Mouse (Mus musculus) thymus, postnatal 25 days (tissue): ENCODE results near the gene Fgfr2.

Experiments used
- DNase-seq: peaks from one replicate; pipeline ENCODE4 v3.0.0; 2022

The Fgfr2 gene

DNA sequence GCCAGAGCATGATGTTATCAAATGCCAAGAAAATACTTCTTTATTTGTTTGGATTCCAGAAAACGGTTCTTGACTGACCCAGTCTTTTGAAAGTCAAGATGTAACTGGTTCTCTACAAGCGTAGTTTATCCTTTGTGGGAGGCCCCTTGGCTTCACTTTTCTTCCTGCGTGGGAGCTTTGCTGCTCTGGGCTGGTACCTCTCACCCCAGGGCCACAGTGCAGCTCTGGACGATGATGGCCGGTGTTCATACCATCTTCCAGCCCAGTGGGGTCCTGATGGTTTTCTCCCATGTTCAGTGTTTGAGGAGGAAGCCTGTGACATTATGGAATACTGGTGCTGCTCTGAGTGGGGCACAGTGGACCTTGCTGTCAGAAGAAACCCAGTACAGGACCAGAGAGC, 1575.7 kb downstream of the Fgfr2 start:
- DNase-seq = no peak

DNA sequence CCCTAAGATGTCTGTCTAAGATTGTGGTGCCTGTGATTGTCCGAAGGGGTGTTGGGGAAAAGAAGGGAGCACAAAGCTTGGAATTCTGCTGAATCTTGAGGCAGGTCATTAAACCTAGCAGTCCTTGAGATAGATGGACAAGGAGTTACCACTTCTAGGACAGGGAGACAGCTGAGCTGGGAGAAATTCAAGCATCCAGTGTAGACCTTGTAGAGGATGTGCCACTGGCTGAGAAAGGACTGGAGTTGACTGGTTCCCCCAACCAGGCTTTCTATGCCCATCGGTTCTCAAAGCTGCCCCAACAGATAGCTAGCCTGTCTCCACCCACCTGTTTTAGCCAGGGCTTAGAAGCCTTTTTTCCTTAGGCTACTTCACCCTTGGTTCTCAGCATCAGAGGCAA, 1576.7 kb downstream of the Fgfr2 start:
- no peak for DNase-seq

DNA sequence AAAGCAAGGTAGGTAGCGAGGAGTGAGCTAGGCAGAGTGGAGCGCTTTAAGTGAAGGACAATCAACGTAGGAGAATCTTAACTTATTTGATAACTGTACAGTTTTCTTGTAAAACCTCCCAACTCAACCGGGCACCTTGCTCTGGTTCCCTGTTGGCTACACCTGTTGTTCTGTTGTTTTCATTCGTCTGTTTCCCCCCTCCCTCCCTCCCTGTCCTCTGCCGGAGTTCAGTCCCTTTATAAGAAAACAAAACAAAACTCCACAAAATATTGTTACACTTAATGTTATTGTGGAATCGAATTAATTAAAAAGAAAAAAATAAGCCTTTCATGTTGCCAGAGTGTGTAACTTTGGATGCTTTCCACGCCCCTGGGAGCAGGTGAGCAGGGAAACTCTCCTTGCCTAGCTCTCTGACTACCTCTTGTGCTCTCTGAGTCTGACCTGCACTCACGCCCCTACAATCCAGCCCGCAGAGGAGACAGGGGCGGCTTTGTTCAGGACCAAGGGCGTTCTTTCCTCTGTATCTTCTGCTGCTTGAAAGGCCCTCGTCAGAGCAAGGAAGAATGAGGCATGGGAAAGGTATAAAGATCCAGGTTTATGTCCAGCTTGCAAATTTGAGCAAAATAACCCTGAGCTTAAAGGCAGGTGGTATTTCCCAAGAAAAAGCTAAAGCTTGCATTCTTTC, 1577.3 kb downstream of the Fgfr2 start:
- DNase-seq = no peak

DNA sequence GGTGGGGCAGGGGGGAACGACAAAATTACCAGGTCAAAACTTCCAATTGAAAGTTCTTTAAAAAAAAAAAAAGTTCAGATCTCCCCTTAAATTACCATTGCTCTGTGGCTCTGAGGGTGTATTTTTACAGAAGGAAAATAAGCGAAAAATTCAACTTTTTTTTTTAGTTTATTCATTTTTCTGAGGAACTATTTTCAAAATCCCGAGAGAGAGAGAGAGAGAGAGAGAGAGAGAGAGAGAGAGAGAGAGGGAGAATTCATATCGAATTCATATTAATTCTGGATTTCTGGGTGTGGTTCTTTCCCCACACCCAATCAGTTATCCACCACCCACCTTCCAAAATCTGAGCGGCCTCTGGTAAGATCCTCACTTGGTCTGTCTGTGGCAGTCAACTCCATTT, 1578.3 kb downstream of the Fgfr2 start:
- DNase-seq = no peak

DNA sequence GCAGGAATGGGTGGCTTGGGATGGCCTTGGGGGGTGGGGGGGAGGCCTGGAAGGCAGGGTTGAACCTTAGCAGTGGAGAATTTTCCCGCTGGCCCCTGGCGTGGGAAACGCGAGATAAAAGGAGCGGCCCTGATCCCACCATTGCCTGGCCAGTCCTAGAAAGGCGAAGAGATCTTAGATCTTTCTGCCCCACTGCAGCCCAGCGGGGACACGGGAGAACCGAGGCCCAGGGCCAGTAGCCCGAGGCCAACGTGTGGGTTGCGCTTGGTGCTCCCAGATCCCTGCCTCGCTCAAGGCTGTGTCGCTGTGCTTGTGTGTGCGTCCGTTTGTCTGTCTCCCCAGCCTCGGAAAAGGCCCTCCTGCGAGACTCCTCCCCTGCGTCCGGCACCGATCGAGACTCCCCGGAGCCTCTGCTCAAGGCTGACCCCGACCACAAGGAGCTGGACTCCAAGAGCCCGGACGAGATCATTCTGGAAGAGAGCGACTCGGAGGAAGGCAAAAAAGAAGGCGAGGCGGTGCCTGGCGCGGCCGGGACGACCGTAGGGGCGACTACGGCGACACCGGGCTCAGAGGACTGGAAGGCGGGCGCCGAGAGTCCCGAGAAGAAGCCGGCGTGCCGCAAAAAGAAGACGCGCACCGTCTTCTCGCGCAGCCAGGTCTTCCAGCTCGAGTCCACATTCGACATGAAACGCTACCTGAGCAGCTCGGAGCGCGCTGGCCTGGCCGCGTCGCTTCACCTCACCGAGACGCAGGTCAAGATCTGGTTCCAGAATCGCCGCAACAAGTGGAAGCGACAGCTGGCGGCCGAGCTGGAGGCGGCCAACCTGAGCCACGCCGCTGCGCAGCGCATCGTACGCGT, 1579.3 kb downstream of the Fgfr2 start:
- DNase-seq = no peak

DNA sequence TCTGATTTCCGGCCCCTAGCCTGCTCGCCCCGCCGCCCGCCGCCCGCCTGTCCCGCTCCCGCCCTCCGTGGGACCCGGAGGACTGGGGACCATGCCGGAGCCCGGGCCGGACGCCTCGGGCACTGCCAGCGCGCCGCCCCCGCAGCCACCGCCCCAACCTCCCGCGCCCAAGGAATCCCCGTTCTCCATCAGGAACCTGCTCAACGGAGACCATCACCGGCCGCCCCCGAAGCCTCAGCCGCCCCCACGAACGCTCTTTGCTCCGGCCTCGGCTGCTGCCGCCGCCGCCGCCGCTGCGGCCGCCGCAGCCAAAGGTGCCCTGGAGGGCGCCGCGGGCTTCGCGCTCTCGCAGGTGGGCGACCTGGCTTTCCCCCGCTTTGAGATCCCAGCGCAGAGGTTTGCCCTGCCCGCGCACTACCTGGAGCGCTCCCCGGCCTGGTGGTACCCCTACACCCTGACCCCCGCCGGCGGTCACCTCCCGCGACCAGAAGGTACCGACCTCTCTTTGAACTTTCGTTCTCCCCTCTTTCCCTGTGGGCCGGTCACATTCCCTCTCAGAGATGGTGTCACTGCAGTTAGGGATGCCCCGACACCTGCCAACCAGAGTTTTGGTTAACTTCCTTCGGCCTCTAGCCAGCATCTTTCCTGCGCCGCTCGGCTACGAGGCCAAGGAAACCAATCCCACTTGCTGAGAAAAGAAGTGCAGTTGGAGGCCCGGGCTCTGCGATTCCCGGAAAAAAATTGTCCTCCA, 1580.1 kb downstream of the Fgfr2 start:
- no peak for DNase-seq

DNA sequence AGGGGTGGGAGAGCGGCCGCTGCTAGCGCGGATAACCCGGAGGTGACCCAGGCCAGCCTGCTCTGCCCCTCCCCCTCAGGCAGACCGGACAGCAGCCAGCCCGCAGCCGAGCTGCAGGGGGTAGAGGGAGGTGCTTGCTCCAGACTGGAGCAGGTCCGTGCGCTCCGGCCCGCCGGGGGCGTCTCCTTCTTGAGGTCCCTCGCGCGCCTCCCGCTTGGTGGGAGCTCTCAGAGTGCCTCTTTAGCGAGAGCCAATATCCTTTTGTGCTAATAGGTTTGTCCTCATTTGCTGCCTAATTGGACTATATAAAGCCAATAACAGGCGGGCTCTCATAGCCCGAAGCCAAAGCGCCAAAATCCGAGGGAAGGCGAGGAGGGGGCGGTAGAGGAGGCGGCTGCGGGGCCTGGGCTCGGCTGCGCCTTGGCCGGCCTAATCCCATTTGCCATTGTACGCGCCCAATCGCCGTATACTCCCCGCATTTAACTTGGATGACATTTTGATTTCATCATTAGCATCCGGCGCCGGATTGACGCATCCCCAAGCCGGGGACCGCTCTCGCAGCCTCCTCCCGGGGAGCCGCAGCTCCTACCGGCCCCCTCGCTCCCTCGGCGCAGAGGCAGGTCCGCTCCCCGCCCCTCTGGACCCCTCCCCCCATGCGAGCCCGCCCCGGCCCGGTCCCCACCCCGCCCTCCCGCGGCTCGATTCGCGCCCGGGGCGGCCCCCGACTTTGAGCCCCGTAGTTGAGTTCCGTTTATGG, 1580.9 kb downstream of the Fgfr2 start, which contains the start of gene Hmx3:
TSS of gene Hmx3 (plus strand) at position 753 of the 757 bp plus-strand sequence.
- DNase-seq = no peak

DNA sequence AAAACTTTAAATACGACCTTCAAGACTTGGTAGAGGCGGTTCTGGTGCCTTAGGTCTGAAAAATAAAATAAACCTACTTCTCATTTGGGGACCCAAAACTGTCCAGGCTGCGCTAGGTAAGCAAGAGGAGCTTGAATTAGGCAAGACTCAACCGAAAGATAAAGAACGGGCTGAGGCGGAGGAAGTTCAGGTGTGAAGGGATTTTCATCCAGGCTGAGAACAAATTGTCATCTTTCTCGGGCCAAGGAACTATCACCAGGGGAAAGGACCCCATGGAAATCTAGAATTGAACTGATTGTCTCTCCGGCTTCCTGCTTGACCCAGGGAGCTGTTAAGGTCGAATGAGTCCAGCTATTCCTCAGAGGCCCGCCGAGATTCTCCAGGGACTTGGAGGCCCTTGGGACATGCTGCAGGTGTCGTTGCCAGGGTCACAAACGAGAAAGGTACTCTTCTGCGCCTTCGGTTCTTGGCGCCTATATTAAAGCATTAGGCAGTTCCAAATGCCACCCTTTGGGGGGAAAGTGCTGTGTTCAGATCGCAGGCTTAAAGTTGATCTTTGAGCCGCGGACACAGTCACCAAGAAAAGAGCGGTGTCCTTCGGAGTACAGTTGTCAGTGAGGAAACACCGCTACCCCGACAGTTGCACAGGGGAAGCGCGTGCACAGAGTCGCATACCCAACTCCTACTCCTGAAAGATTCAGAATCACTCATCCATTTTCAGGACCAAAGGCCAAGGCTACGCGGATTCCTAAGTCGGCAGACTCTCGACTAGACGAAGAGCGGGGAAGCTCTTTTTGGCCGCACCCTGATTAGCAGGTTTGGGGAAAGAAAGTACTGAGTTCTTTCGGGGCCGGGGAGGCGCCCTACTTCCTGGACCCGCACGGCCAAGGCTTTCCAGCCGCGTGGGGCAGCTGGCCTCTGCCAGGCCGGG, 1581.7 kb downstream of the Fgfr2 start:
- no peak for DNase-seq

DNA sequence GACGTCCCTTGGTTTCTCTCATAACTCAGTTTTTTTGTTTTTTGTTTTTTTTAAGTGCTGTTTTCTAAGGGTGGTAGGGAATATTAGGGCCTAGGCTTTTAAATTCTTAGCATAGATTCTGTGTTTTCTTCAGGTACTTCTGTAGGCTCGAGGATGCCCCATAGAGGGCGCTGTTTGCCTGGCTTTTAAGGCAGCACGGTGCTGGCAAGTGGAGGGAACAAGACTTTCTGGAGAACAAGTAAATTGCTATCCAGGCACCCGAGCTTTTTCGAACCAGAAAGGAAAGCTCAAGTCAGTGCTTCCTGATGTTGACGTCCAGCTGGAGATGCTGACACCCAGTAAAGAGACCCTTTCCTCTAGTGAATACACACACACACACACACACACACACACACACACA, 1583.2 kb downstream of the Fgfr2 start:
- DNase-seq = peak; percentile 76

DNA sequence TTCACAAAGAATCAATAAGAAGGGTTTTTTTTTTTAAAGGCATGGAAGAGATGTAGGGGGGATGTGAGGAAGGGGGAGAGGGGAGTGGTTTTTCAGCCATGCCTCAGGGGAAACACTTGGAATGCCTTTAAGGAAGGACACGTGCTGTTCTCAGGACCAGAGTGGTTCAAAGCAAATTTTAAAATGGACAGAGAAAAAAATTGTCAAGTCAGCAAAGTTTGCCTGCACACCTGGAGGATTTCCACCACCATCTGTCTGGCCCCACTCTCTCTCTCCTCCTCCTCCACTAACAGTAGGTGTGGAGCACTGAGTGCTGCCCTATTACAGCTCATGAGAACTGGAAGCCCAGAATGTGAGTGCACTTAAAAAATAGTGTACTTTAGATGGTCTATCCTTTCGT, 1619.4 kb downstream of the Fgfr2 start:
- no peak for DNase-seq

DNA sequence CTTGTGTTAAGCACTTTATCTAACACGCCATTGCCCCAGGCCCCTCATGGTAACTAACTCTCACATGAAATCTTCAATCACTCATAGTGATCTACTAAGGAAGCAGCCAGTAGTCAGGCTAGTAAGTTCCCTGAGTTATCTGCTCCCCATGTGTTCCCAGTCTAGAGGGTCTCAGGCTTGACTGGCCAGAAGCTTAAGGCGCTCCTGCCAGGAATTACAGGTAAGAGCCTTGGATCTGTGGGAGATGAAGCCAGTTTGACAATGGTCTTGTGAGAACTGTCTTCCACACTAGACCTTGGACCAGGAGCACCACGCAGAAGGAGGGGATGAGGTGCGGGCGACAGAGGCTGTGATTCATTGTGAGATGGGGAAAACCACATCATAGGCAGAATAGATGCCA, 1644.7 kb downstream of the Fgfr2 start:
- DNase-seq = no peak

DNA sequence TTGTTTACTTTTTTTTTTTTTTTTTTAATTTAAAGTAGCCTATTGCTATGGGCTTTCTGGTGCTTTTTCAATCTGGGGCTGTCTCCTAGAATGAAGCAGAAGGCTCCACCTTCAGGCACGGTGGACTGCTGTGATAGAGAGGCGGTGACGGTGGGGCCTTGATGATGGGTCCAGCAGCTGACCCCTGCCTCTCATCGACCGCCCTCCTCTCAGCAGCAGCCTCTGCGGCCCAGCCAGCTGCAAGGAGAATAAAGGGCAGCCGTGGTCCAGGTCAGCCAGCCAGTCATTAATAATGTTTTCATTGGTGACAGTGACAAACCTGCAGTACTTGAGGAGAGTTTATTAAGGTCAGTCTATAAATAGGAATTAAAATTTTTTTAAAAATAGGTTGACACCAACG, 1646.0 kb downstream of the Fgfr2 start:
- DNase-seq = no peak

DNA sequence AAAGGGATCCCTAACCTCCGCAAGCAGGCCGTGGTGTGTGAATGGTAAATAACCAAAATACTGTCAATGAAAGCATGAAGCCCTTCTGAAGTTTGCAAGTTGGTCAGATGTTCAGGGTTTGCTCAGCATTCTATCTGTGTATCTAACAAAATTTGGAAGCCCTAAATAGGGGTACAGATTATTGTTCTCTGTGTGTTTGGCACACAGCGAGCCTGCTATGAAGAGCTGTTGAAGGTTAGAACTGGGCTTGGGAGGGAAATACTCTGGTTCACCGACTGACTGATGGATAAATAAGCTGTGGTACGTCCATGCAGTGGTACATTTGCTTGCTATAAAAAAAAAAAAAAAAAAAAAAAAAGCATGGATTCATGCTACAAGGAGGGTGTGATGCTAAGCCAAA, 1651.6 kb downstream of the Fgfr2 start:
- DNase-seq = no peak

DNA sequence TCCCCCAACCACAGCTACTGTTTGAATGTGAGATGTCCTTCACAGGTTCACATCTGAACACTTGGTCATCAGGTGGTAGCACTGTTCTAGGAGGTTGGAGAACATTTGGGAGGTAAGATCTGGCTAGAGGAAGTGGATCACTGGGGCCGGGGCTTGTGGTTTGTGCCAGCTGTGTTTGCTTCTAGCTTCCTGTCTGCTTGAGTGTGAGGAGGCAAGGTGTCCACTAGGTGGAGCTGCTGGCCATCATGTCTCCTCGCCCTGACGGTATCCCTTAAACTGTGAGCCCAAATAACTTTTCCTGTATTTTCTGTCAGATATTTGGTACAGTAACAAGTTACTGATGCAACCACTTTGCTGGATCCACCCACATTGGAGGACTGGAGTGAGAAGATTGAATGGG, 1653.6 kb downstream of the Fgfr2 start:
- DNase-seq = peak; percentile 12

DNA sequence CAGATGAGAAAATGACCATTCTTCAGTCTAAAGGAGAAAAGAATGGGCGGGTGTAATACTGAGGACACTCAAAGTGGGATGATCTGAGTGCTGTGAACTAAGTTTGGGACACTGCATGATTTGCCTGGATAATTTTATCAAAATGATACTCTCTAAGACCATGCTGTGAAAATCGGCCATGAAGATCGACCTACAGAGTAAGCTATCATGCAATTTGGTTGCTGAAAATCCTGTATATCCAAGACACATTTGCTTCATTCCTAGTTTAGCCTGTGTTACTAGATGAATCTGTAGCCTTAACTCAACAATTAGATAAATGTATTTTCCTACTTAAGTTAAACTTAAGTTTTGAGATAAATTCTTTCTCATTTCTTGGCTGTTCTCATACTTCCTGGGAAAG, 1655.8 kb downstream of the Fgfr2 start:
- DNase-seq = no peak

DNA sequence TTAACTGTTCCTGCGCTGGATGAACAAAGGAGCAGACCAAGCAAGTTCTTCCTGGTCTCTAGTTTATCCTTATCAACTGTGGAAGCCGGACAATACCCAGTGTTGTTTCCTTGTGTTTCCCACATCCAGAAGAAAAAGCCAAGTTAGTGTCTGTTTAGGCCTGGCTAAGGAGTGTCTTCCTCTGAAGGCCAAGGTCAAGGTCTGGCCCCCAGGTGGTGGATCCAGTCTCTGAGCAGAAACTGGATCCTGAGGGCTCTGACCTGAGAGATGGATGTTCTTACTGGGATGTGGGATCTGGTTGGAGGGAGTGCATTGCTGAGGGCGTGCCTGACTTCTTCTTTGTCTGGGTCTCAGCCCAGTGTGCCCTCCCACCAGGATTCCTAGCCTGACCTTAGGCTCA, 1657.4 kb downstream of the Fgfr2 start:
- DNase-seq = no peak

DNA sequence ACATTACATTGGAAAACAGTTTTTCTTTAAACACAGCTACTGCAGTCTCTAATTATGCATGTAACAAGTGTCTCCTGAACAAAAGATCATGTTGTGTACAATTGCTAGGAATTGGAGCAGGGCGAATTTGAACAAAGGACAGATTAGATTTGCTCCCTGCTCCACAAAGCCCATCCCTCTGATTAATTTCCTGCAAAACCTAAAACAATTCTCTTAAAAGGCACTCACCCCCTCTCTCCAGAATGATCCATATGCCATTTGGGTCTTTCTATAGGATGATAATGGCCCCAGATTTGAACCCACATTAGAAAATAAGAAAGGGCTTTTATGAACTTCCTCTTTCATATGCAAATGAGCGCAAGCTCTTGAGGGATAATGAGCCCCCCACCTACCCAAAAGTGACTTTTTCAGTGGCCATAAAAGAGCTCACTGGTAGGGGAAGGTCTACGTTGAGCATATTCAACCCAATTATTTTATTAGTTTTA, 1658.0 kb downstream of the Fgfr2 start:
- no peak for DNase-seq

DNA sequence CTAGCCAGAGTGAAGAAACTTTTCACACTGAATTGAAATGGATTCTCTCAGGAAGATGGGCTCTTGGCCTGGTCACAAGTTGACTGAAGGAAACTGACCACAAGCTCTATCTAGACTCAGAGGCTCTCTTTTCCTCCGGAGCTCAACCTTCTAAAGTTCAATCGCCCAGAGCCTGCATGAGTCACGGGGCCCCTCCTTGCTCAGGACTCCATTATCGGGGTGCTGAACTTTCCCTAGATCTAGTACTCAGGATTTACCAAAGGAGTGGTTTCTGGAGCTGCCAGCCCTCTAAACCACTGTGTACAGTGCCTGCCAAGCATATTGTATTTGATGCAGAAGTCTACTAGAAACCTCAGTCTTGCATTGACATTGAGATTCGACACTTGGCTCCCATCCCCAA, 1666.4 kb downstream of the Fgfr2 start:
- no peak for DNase-seq

DNA sequence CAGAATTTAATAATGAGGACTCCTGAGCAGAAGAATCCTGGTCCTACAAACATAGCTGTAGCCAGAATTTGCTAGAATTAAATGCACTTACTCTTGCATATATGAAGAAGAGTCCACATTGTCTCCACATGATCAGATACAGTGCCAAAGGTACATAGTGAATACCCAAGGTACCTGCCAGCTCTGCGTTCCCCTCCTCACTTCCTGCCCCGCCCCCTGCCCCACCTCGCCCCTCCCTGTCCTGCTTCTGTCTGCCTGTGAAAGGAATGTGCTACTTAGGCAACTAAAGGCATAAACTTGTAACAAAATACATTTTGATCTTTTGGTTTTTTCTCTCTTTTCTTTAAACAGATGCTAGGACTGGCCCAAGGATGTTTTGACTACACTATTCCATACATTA, 1686.1 kb downstream of the Fgfr2 start:
- DNase-seq = no peak

DNA sequence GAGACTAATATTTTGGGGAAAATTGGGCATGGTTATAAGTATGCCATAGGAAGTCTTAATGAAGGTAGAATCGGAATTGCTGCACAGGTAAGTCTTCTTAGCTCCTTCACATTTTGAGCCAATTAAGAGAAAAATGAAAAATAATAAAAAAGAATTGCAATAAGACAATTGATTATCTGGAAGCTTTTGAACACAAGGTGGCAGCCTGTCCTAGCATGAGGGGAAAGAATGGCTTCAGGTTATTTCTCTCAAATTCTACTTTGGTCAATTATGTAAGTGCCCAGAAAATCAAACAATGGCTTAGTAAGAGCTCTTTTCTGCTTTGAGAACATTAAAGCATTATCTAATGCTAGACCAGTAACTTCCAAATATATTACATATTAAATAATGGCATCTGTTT, 1688.9 kb downstream of the Fgfr2 start:
- DNase-seq = no peak

DNA sequence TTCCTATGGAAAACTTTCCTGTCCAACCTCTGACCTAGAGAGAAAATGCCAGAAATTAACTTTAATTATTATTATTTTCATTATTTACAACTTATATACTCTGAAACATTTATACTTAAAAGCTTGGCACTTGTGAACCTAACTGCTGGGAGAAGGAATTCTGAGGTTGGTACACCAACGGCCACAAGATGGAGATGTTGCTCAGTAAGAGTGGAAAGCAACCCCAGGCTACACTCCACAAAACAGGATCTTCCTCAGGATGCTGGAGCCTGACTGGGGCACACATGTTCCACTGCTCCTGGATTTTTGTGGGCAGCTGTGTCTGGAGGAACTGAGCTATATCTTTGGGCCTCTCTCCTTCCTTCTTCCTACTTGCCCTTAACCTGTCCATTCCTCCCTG, 1690.9 kb downstream of the Fgfr2 start:
- DNase-seq = no peak

DNA sequence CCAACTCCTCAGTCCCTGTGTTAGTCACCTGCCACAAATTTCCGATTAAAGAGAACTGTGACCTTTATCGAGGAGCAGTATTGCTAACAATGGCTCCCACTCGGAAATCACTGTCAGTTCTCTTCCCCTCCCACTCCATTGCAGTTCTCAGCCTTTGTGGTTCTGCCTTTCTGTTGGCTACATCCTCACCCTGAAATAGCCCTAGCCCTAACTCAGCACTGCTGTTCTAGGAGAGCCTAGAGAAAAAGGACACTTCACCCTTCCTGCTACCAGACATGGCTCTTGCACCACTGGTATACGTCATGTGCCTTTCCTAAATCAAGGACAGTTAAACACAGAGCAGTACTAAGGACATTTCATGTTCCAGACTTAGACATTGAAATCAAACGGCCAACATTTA, 1695.8 kb downstream of the Fgfr2 start:
- DNase-seq = no peak
